Mouse (Mus musculus): ENCODE measurements around the gene Gm20388. TPM values are rescaled to one million over a fixed set of nuclear protein-coding genes. Genes with fewer than 3 reads are reported as not detected.

Gm20388 gene
- polyA plus RNA-seq, 1 experiment, result 0.36 TPM

- Histone ChIP-seq H3K27me3 (ENCODE audit: control insufficient read depth) (no peaks in the 10 kb centered on the region), H3K36me3 (ENCODE audit: control insufficient read depth) (no peaks in the 10 kb centered on the region), H3K4me3 (replicated peaks) (no peak overlapping the region), H3K9me3 (ENCODE audit: control insufficient read depth, low read length) (no peaks in the 10 kb centered on the region), H3K4me1 (ENCODE audit: control insufficient read depth) (no peaks in the 10 kb centered on the region)
- no peak for TF ChIP-seq GATA1 (IDR thresholded peaks at IDR 0.05; ENCODE audit: low read length)
- no peak for TF ChIP-seq TAL1 (IDR thresholded peaks at IDR 0.05; ENCODE audit: low read length)
Measured at GRCm38 (mm10) chr8:120143911-120144651, 233.4 kb downstream of the Gm20388 start.

DNA sequence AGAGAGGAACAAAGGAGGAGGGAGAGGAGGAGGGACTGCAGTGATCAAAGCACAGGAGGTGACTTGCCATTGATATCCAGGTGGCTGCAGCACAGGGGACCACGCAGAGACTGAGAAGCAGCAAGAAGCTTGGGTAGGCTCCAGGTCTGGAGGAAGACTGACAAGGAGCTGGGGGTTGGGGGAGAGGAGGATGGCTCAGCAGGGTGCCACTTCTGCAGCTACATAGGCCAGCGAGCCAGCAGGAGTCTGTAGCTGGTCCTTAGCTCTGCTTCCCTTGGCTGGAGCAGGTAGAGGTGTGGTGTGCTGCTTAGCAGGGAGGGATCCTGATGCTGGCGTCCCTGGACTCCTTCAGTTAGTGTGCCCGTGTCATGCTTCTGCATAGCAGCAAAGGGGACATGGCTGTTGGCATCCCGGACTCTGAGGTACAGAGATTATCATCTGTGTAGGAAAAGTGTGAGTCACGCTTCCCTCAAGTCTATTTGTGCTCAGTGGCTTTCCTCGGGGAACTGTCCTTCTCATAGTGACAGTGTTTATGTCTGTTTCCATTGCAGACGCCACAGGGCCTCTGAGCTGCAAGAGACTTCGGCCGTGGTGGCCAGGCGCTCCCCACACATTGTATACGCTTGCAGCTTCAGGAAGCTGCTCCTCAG is 234.1 kb downstream of the Gm20388 start:
- Histone ChIP-seq H3K4me1 (ENCODE audit: control insufficient read depth) (no peaks in the 10 kb centered on the region), H3K36me3 (ENCODE audit: control insufficient read depth) (no peaks in the 10 kb centered on the region), H3K9me3 (ENCODE audit: control insufficient read depth, low read length) (no peaks in the 10 kb centered on the region), H3K4me3 (replicated peaks) (no peak overlapping the region), H3K27me3 (ENCODE audit: control insufficient read depth) (no peaks in the 10 kb centered on the region)
- no peak for TF ChIP-seq TAL1 (IDR thresholded peaks at IDR 0.05; ENCODE audit: low read length)
- no peak for TF ChIP-seq GATA1 (IDR thresholded peaks at IDR 0.05; ENCODE audit: low read length)

- no peak for TF ChIP-seq GATA1 (IDR thresholded peaks at IDR 0.05; ENCODE audit: low read length)
- TF ChIP-seq TAL1 (IDR thresholded peaks at IDR 0.05; ENCODE audit: low read length), result no peak
- H3K9me3 ChIP-seq (ENCODE audit: control insufficient read depth, low read length), result no peaks in the 10 kb centered on the region
- no peaks in the 10 kb centered on the region for H3K36me3 ChIP-seq (ENCODE audit: control insufficient read depth)
- no peak overlapping the region for H3K4me3 ChIP-seq (replicated peaks)
- H3K4me1 ChIP-seq (ENCODE audit: control insufficient read depth), result no peaks in the 10 kb centered on the region
- no peaks in the 10 kb centered on the region for H3K27me3 ChIP-seq (ENCODE audit: control insufficient read depth)
Measured at GRCm38 (mm10) chr8:120146051-120146450, 235.4 kb downstream of the Gm20388 start.

DNA sequence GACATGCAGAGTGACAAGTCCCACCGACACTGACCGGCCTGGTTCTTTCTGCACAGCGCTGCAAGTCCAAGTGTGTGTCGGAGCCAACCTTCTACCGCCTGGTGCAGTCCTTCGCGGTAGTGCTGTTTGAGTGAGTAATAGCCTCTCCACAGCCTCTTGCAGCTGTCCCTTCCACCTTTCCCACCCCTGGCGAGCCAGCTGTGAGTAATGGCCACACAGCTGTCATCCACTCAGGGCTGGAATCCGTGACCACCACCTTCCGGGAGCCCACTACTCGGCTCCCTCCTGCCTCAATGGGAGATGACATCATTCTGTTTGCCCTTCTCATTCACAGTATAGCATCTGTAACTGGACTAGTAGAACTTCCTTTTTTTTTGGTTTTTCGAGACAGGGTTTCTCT is 239.4 kb downstream of the Gm20388 start:
- Histone ChIP-seq H3K27me3 (ENCODE audit: control insufficient read depth) (no peaks in the 10 kb centered on the region), H3K36me3 (ENCODE audit: control insufficient read depth) (no peaks in the 10 kb centered on the region), H3K4me3 (replicated peaks) (no peak overlapping the region), H3K4me1 (ENCODE audit: control insufficient read depth) (no peaks in the 10 kb centered on the region), H3K9me3 (ENCODE audit: control insufficient read depth, low read length) (no peaks in the 10 kb centered on the region)
- TF ChIP-seq TAL1 (IDR thresholded peaks at IDR 0.05; ENCODE audit: low read length) (no peak), GATA1 (IDR thresholded peaks at IDR 0.05; ENCODE audit: low read length) (no peak)

- no peaks in the 10 kb centered on the region for H3K36me3 ChIP-seq (ENCODE audit: control insufficient read depth)
- no peaks in the 10 kb centered on the region for H3K9me3 ChIP-seq (ENCODE audit: control insufficient read depth, low read length)
- H3K27me3 ChIP-seq (ENCODE audit: control insufficient read depth), result no peaks in the 10 kb centered on the region
- no peak overlapping the region for H3K4me3 ChIP-seq (replicated peaks)
- TF ChIP-seq GATA1 (IDR thresholded peaks at IDR 0.05; ENCODE audit: low read length) (no peak), TAL1 (IDR thresholded peaks at IDR 0.05; ENCODE audit: low read length) (no peak)
- no peaks in the 10 kb centered on the region for H3K4me1 ChIP-seq (ENCODE audit: control insufficient read depth)
Measured at GRCm38 (mm10) chr8:120151151-120151550, 240.5 kb downstream of the Gm20388 start.

- Histone ChIP-seq H3K4me3 (replicated peaks) (no peak overlapping the region), H3K36me3 (ENCODE audit: control insufficient read depth) (no peaks in the 10 kb centered on the region), H3K4me1 (ENCODE audit: control insufficient read depth) (no peaks in the 10 kb centered on the region), H3K9me3 (ENCODE audit: control insufficient read depth, low read length) (no peaks in the 10 kb centered on the region), H3K27me3 (ENCODE audit: control insufficient read depth) (no peaks in the 10 kb centered on the region)
- TF ChIP-seq TAL1 (IDR thresholded peaks at IDR 0.05; ENCODE audit: low read length), result no peak
- TF ChIP-seq GATA1 (IDR thresholded peaks at IDR 0.05; ENCODE audit: low read length), result no peak
Measured at GRCm38 (mm10) chr8:120152636-120153035, 242.0 kb downstream of the Gm20388 start.

DNA sequence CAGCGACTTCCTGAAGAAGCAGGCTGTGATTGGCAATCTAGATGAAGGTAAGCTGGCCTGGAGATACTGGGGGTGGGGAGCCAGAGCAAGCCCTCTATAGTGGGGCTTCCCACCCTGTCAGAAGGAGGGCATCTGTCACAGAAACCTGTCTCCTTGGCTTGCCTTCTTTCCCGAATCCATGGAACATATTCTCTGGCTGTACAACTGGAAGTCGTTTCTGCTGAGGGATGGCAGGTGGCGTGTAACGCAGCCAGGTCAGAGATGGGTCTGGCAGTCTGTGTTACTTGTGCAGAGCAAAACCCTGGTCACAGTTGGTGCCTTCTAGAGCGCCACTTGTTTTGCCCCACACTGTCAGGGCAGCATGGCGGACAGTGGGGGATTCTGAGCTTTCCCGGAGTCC is 249.7 kb downstream of the Gm20388 start:
- Histone ChIP-seq H3K36me3 (ENCODE audit: control insufficient read depth) (no peaks in the 10 kb centered on the region), H3K4me3 (replicated peaks) (no peak overlapping the region), H3K4me1 (ENCODE audit: control insufficient read depth) (no peaks in the 10 kb centered on the region), H3K27me3 (ENCODE audit: control insufficient read depth) (no peaks in the 10 kb centered on the region), H3K9me3 (ENCODE audit: control insufficient read depth, low read length) (no peaks in the 10 kb centered on the region)
- no peak for TF ChIP-seq TAL1 (IDR thresholded peaks at IDR 0.05; ENCODE audit: low read length)

- no peaks in the 10 kb centered on the region for H3K27me3 ChIP-seq (ENCODE audit: control insufficient read depth)
- H3K4me1 ChIP-seq (ENCODE audit: control insufficient read depth), result no peaks in the 10 kb centered on the region
- no peak overlapping the region for H3K4me3 ChIP-seq (replicated peaks)
- H3K36me3 ChIP-seq (ENCODE audit: control insufficient read depth), result no peaks in the 10 kb centered on the region
- TF ChIP-seq TAL1 (IDR thresholded peaks at IDR 0.05; ENCODE audit: low read length), result no peak
- TF ChIP-seq GATA1 (IDR thresholded peaks at IDR 0.05; ENCODE audit: low read length), result no peak
- no peaks in the 10 kb centered on the region for H3K9me3 ChIP-seq (ENCODE audit: control insufficient read depth, low read length)
Measured at GRCm38 (mm10) chr8:120161658-120162403, 251.2 kb downstream of the Gm20388 start.

DNA sequence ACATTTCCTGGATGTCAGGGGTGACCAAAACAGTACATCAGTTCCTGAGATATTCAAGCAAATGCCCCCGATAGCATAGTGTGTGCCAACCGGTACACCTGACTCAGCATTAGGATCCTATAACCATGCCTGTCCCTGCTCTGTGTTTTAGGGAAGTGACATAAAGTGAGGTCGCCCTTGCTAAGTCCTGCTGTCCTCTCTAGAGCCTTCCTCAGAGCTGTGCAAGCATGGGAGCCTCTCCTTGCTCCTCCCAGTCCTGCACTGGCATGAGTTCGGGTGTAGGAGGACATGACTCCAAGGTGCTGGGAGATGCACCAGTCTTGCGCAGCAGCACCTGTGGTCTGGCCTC is 251.7 kb downstream of the Gm20388 start:
- TF ChIP-seq GATA1 (IDR thresholded peaks at IDR 0.05; ENCODE audit: low read length) (no peak), TAL1 (IDR thresholded peaks at IDR 0.05; ENCODE audit: low read length) (no peak)
- Histone ChIP-seq H3K4me1 (ENCODE audit: control insufficient read depth) (no peaks in the 10 kb centered on the region), H3K4me3 (replicated peaks) (no peak overlapping the region), H3K36me3 (ENCODE audit: control insufficient read depth) (no peaks in the 10 kb centered on the region), H3K27me3 (ENCODE audit: control insufficient read depth) (no peaks in the 10 kb centered on the region), H3K9me3 (ENCODE audit: control insufficient read depth, low read length) (no peaks in the 10 kb centered on the region)

Data from erythroblast, embryonic 14.5 days (primary cell).